Mouse (Mus musculus) natural killer cell, adult 2 months (primary cell): ENCODE results near the gene Vil1.

Experiments
- DNase-seq, 2 experiments: peaks; one replicate each; pipeline ENCODE4 v3.0.0; 2022; ENCODE audit warnings: low spot score in 2 of 2

Vil1 gene

DNA sequence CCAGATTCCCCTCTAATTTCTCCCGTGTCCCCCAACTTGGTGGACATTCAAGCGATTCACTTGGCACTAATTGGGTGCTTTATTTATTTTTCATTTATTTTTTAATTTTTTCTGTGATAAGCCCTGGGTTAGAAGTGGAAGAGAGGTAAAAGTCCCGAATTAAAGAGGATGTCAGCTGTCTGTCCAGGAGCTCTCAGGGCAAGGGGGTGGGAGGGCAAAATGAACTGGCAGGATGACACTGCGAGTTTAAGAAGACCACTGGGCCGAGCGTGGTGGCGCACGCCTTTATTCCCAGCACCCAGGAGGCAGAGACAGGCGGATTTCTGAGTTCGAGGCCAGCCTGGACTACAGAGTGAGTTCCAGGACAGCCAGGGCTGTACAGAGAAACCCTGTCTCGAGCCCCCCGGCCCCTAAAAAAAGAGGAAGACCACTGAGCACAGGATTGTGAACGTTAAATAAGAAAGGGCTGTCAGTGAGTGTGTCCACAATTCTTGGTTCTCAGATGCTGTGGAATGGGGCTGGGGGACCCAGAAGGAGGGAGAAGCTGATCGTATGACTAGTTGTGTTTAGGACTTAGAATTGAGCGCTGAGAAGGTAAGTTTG is 21.7 kb upstream of the Vil1 start:
- DNase-seq = no peak

DNA sequence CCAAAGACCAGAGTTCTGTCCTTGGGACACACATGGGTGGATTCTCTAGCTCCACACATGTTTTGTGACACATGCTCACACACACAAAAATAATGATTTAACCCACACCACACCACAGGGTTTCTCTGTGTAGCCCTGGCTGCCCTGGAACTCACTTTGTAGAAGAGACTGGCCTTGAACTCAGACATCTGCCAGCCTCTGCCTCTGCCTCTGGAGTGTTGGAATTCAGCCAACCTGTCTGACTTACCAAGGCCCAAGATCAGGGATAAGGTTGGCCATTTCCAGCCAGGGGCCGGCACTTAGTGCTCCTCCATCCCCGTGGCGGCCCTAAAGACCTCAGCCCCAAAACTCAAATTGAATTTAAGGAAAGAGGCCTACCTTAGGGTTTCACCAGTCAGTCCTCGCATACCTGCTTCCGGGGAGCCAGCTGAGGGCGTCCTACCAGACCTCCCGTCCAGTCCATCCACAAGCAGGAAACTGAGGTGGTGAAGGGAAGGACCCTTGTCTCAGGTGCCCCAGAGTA is 20.7 kb upstream of the Vil1 start:
- DNase-seq = no peak

DNA sequence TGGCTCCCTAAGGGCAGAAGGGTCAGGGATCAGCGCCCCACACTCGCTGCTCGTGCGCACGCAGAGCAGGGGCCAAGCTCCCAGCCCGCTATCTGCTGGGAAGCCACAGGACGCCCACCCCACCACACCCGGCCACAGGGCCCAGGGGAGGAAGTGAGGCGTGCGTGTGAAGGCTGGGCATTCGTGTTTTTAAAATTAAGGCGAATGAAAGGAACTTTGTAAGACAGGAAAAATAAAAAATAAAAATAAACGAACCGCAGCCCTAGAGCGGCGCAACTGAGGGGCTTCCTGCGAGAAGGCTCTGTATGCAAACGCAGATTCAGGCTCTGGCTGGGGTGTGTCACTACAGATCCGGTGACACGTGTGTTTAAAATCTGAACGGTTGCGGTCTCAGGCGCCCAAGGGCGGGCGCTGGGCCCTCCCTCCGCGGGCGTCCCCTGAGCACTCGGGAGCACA is 19.3 kb upstream of the Vil1 start:
- DNase-seq = peak; percentile 63 to 79

DNA sequence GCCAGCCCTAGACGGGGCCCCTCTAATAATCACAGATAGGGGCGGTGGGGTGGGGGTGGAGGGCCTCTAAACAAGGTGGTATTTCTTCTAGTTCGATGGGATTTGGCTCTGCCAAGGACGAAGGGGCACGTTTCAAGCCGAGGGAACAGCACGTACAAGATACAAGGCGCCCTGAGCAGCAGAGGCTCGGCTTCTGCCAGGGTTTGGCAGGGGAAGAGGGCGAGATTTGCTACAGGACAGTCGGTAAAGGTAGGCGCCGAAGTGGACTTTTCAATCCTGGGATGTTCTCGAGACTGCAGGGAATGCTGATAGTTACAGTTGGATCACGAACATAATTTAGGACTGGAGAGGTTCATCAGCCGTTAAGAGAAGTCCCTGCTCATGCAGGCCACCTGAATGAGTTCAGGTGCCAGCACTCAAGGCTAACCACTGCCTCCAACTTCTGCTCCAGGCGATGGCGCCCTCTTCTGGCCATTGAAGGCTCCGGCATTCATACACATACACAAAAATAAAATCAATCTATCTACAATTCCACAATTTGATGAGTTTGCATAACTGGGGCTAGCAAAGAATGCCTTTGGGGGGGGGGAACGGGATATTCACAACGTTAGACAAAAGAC is 18.8 kb upstream of the Vil1 start:
- DNase-seq = peak; percentile 67 to 84

DNA sequence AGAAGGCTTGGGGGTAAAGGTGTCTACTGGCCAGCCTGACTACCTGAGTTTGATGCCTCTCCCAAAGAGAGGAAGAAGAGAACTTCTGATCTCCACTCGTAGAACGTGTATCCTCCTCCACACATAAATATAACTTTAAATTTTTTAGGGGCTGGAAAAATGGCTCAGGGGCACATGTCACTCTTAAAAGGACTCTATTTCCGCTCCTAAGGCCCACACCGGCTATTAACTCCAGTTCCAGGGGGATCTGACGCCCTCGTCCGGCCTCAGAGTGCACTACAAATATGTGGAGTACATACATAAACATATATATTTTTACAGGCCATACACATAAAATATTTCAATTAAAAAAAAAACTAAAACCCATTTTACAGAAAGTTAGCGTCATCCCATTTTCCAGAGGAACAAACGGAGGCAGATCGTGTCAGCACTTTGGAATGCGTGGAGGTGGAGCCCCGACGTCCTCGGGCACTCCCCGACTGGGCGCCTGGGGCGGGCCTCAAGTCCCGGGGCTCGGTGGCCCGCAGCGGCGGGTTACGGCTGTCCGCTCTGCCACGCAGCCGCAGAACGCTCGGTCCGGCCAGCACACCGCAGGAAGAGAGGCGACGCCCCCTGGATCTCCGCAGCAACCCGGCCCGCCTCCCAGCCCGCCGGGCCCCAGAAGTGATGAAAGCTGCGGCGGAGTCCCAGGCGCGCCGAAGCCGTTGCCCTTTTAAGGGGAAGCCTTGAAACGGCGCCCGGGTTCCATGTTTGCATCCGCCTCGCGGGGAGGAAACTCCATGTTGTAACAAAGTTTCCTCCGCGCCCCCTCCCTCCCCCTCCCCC is 18.0 kb upstream of the Vil1 start, which contains the start of gene Ctdsp1:
Gene Ctdsp1, plus strand, starts transcription at position 586 of the 825 bp plus-strand sequence.
- peak; percentile 91 for DNase-seq

DNA sequence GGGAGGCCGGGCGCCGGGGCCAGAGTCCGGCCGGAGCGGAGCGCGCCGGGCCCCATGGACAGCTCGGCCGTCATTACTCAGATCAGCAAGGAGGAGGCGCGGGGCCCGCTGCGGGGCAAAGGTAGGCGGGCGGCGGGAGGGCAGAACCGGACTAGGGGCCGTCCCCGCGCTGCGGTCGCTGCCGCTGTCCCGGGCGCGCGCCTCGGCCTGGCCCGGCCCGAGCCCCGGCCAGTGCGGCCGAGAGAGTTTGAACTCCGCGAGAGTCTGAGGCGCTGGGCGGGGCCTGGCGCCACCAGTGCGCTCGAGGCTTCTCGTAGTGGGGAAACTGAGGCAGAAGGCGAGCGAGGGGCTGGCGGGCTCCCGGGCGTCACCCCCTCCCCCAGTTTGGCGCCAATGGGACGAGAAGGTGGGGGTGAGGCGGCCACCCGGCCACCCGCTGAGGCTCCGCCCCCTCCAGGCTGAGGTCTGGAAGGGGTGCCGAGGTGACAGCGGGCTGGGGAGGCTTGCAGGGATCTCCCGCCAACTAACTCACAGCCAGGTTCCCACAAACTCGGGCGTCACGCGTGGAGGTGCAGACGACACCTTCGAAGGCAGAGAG is 17.2 kb upstream of the Vil1 start:
- DNase-seq = peak; percentile 61 to 67

DNA sequence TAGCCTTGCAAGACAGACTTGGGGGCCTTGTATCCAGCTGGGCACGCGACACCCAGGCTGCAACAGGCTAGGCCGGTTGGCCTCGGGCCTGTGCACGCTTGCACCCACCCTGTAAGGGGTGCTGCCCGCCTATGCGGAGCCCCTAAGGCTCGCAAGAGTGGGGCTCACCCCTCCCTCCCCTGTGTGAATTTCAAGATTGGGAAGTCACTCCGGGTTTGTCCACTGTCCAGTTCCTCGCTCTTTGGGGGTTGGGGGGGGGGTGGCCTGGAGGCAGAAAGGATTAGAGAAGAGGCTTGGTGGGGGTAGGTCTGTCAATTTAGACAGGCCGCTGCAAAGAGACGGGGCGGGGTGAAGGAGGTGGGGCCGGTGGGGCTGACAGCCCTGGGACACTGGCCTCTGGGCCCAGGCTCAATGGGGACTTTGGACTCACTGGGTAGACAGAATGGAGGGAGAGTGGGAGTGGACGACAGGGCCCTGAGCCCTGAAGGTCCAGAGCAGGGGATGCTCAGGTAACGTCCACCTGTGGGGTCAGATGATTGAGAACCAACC is 16.7 kb upstream of the Vil1 start:
- DNase-seq = no peak

DNA sequence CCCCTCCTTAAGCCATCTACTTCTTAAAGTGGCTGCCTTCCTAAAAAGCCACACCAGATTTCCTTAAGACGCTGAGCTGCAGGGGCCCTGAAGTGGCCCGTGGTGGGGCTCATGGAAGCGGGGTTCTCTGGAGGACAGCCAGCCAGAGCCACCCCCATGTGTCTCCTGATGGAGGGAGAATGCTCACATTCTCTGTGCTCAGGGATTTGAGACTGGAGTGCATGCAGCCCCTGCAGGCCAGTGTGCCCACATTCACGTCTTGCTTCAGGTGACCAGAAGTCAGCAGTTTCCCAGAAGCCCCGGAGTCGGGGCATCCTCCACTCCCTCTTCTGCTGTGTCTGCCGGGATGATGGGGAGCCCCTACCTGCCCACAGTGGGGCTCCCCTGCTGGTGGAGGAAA is 16.2 kb upstream of the Vil1 start:
- no peak for DNase-seq

DNA sequence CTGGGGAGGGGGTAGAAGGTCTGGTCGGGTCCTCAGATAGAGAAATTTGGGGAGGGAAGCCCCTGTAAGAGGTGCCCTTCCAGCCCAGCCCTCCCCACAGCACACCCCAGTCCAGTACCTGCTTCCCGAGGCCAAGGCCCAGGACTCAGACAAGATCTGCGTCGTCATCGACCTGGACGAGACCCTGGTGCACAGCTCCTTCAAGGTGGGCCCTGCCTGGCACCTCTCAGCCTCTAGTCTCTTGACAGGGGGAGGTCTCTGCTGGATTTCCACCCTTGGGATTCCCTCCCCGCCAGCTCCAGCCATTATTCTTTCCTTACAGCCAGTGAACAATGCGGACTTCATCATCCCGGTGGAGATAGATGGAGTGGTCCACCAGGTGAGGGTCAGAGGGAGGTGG is 15.5 kb upstream of the Vil1 start:
- DNase-seq = no peak

DNA sequence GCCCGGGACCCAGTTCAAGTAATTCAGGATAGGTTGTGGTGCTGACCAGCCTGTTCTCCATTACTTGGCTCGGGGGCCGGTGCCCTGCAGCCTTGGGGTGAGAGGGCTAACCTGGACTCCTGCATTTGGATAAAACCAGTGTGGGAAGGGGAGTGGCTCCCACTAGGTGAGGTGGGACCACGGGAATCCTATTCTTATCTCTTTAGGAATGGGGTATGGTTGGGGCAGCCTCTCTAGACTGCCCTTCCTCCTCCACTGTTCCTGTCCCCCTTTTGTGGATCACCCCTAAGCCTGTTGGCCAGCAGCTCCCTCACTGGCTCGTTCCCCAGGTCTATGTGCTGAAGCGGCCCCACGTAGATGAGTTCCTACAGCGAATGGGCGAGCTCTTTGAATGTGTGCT is 14.9 kb upstream of the Vil1 start:
- DNase-seq = no peak

DNA sequence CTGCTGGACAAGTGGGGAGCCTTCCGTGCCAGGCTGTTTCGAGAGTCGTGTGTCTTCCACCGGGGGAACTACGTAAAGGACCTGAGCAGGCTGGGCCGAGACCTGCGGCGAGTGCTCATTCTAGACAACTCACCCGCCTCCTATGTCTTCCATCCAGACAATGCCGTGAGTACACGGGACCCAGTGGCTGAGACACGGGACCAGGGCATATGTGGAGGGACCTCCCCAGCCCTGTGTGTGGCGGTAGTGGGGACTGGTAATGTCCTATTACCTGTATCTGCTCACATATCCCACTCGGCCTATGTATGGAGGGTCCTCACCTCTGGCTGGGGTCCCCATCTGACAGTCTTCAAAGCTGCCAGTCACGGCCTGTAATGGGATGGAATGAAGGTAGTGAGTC is 14.3 kb upstream of the Vil1 start:
- DNase-seq = no peak

DNA sequence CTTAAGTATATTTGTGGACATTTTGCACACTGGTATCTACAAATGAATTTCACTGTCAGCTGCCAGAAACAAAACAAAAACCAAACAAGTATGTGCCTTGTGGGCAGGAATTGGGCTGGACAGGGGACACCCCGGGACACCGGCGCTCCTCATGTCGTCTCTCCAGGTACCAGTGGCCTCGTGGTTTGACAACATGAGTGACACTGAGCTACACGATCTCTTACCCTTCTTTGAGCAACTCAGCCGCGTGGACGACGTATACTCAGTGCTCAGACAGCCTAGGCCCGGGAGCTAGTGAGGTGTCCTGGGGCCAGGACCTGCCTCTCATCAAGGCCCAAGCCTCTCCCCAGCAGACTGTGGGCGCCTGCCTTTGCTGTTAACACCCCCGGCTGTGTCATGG is 13.9 kb upstream of the Vil1 start:
- DNase-seq = no peak

DNA sequence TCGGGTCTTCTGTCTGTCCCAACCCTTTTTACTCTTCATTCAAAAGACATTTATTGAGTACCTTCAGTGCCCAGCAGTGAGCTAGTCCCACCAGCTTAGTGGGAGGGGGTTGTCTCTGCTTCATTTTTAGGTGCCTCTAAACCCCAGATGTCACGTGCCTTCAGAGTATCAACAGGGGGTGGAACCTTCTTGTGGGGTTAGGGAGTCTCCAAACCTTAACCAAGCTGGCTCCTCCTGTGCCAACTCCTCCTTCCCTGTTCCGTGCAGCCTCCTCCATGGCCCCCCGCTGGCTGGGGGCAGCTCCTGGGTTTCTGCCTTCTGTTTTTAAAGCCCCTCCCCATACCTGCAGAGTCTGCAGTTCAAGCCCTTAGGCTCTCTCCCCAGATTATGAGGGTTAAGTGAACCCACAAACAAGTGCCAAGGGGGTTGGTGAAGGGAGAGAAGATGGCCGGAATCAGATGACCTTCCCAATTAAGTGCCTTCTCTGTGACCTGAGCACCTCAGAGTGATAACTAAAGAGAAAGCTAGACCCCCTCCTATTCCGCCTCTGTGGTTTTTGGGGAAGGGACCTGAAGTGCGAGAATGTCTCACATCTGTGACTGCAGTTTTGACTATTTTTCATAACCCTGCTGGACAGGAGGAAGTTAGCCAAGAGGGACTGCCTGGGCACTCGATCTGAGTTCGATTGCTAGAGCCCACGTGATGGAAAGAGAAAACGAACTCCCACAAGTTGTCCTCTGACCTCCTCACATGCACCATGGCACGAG is 12.5 kb upstream of the Vil1 start:
- peak in 1 of 2 experiments; percentile 21 for DNase-seq

DNA sequence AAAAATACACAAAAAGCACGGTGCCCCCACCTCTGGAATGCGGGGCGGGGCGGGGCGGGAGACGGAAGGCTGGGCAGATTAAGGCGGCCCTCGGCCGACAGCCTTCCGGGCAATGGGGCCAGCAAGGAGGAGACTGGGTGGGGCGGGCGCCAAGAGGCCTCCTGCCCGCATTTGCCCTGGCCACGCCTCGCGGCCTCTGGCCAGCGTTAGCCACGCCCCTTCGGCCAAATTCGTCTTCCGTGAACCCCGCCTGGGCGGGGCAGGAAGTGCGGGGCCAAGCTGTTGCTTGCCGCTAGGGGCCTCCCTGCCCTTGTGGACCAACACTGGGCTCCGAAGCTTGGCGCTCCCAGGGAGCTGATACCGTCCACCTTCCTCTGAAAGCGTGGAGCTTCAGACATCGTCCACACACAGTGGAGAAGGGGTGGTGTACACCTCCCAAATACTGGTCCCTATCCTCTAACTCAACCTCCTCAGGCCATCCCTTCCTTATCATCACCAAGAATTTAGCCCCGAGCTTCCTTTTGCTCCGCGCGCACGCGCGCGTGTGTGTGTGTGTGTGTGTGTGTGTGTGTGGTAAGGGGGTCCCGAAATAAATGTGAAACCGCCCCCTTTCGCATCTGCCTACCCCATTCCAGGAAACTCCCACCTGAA is 11.8 kb upstream of the Vil1 start:
- DNase-seq = peak; percentile 93 to 97

DNA sequence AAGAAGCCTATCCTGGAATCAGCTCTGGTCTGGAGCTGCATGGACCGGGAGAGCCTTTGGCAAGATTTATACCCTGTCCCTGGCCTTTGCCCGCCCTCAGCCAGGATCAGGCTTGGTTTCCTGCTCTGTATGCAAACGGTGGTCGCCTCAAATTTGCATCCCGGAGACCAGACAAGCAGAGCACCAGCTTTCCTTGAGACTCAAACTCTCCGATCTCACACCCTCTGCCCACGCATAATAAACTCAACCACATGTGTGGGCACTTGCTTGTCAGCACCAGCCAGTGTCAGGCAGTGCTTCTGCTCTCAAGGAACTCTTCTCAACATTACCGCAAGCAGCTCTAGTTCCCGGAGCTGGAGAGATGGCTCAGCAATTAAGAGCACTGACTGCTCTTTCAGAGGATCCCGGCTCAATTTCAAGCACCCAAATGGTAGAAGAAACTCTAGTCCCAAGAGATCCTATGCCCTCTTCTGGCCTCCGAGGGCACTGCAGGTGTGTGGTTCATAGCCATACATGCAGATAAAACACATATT is 11.2 kb upstream of the Vil1 start:
- DNase-seq = peak; percentile 73 to 86

DNA sequence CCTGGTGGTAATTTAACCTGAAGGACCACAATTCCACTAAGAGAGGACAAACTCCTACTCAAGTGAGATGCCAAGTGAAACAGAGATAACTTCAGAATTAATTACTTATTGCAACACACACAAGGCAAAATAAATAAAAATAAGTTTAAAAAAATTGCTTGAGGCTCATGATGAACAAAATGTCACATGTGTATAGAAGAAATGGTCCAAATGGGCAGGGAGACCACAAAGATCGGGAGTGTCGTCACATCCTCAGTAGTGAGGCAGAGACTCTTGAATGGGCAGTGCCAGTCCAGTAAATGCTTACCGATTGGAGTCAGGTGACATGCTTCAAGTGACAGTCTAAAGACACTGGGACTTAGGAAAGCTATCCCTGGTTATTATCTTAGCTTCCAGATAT is 8.6 kb upstream of the Vil1 start:
- DNase-seq = no peak

DNA sequence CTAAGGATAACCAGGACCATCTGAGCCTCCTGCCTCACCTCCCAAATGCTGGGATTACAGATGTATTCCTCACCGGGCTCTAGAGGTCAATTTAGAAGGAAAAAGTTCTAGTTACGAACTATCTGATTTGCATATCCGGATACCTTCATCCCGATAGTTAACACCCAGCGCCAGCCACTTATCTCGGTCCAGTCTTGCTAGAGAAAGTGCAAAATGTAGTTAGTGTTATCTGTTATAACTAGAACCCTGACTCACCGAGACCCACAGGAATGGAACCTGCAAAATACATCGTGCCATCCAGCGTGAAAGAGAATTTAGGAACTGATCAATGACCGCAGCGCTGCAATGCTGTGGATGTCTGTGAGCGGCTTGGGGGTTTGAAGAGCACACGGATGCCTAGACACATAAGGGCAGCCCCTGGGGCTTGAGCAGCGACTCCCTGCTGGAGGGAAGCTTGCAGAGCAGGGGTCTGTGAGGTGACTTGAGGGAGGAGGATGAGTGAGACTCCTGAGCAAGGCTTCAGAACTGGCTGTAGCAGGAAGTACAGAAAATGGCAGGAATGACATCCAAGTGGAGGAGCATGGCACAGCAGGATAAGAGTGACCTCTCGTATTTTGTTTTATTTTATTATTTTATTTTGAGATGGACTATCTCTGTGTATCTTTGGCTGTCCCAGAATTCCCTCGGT is 8.0 kb upstream of the Vil1 start:
- no peak for DNase-seq

DNA sequence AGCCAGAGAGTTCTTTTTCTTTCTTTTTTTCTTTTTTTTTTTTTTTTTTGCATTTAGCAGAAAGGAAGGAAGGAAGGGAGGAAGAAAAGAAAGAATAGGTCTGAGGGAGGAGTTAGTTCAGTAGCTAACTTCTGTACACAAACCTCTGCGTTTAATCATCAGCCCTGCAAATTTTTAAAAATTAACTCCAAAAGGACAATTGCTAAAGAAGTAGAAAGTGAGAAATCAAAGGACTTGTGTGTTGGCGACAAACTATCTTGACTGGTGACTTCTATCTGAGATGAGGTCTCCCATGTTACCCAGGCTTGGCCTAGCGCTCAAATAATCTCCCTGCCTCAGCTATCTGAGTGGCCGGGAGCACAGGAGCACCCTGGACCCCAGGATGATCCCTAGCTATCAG is 5.0 kb upstream of the Vil1 start:
- no peak for DNase-seq

DNA sequence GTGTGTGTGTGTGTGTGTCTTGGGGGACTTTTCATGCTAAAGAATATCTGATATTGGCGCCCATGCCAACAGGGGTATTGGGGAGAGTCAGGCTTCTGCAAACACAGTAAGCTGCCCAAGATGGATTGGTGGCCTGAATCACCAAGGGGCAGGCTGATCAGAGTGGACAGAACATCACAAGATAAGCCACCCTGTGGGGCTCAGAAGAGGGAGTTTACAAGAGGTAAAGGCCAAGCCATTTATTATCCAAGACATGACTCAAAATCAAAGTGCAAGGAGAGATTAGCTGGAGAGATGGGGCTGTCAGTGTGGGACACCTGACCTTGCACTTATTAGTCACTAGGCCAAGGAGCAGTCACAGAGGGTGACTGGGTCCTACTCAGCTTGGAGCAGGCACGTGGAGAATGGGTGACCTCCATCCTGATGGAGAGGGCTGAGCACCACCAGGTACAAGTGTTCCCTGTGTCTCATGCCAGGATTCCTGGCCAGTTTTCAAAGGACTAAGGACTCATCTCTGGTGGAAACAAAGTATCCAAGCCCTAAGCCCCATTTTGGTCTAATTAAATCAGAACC is 2.7 kb downstream of the Vil1 start:
- no peak for DNase-seq
